Mouse (Mus musculus): Measurements from ENCODE around the gene Adk. TPM values are rescaled to one million over a fixed set of nuclear protein-coding genes. Genes with fewer than 3 reads are reported as not detected.
"Not testable (repeated sequence)": the region's sequence is repeated elsewhere in the genome, so short reads cannot be mapped to it uniquely, and the experiment has no call there.

The Adk gene
- polyA plus RNA-seq, 1 experiment from 2014 or later = 240 TPM

GRCm38 (mm10) chr14:21463117-21463712 lies 410.8 kb downstream of the Adk start:
- no peaks in the 10 kb centered on the region for H3K9me3 ChIP-seq (ENCODE audit: control insufficient read depth)
- H3K4me1 ChIP-seq (replicated peaks; ENCODE audit: control insufficient read depth, insufficient read depth, low read length) = no peaks in the 10 kb centered on the region
- H3K27me3 ChIP-seq (replicated peaks; ENCODE audit: control insufficient read depth, insufficient read depth, low read length) = no peaks in the 10 kb centered on the region
- H3K27ac ChIP-seq (ENCODE audit: low read depth, low read length) = no peak overlapping the region
- H3K4me2 ChIP-seq (replicated peaks; ENCODE audit: low read depth) = no peak overlapping the region
- no peak overlapping the region for H3K4me3 ChIP-seq (ENCODE audit: low read depth, low read length)
- TF ChIP-seq CTCF (IDR thresholded peaks at IDR 0.05; ENCODE audit: low read depth) = no peak
- no peak overlapping the region for H3K9ac ChIP-seq (ENCODE audit: low read depth, low read length)
- H3K36me3 ChIP-seq (ENCODE audit: control insufficient read depth, insufficient read depth) = no peaks in the 10 kb centered on the region
- ATAC-seq = no peak
- 77% methylated on average over 9 of the region's 9 CpGs for WGBS

GRCm38 (mm10) chr14:21470386-21470785 lies 418.0 kb downstream of the Adk start:
- no peak overlapping the region for H3K27ac ChIP-seq (ENCODE audit: low read depth, low read length)
- 86% methylated on average over 5 of the region's 5 CpGs for WGBS
- no peaks in the 10 kb centered on the region for H3K36me3 ChIP-seq (ENCODE audit: control insufficient read depth, insufficient read depth)
- H3K9ac ChIP-seq (ENCODE audit: low read depth, low read length) = no peak overlapping the region
- no peak for ATAC-seq
- no peaks in the 10 kb centered on the region for H3K9me3 ChIP-seq (ENCODE audit: control insufficient read depth)
- no peak overlapping the region for H3K4me3 ChIP-seq (ENCODE audit: low read depth, low read length)
- H3K4me1 ChIP-seq (replicated peaks; ENCODE audit: control insufficient read depth, insufficient read depth, low read length) = no peaks in the 10 kb centered on the region
- H3K4me2 ChIP-seq (replicated peaks; ENCODE audit: low read depth) = no peak overlapping the region
- no peak for TF ChIP-seq CTCF (IDR thresholded peaks at IDR 0.05; ENCODE audit: low read depth)
- H3K27me3 ChIP-seq (replicated peaks; ENCODE audit: control insufficient read depth, insufficient read depth, low read length) = no peaks in the 10 kb centered on the region

- ATAC-seq = no peak
- H3K4me3 ChIP-seq (ENCODE audit: low read depth, low read length) = no peak overlapping the region
- H3K9me3 ChIP-seq (ENCODE audit: control insufficient read depth) = no peaks in the 10 kb centered on the region
- no peak overlapping the region for H3K27ac ChIP-seq (ENCODE audit: low read depth, low read length)
- no peaks in the 10 kb centered on the region for H3K4me1 ChIP-seq (replicated peaks; ENCODE audit: control insufficient read depth, insufficient read depth, low read length)
- no peak overlapping the region for H3K4me2 ChIP-seq (replicated peaks; ENCODE audit: low read depth)
- H3K27me3 ChIP-seq (replicated peaks; ENCODE audit: control insufficient read depth, insufficient read depth, low read length) = no peaks in the 10 kb centered on the region
- no peak for TF ChIP-seq CTCF (IDR thresholded peaks at IDR 0.05; ENCODE audit: low read depth)
- WGBS = 90% methylated on average over 2 of the region's 2 CpGs
- H3K36me3 ChIP-seq (ENCODE audit: control insufficient read depth, insufficient read depth) = no peaks in the 10 kb centered on the region
- H3K9ac ChIP-seq (ENCODE audit: low read depth, low read length) = no peak overlapping the region
These were observed 419.6 kb downstream of the Adk start for GRCm38 (mm10) chr14:21471975-21472374.

GRCm38 (mm10) chr14:21474593-21475132 lies 422.3 kb downstream of the Adk start:
- not testable (repeated sequence) for H3K9me3 ChIP-seq (ENCODE audit: control insufficient read depth); H3K36me3 ChIP-seq (ENCODE audit: control insufficient read depth, insufficient read depth); H3K4me2 ChIP-seq (replicated peaks; ENCODE audit: low read depth); ATAC-seq; H3K9ac ChIP-seq (ENCODE audit: low read depth, low read length); H3K4me3 ChIP-seq (ENCODE audit: low read depth, low read length); H3K4me1 ChIP-seq (replicated peaks; ENCODE audit: control insufficient read depth, insufficient read depth, low read length); H3K27ac ChIP-seq (ENCODE audit: low read depth, low read length); H3K27me3 ChIP-seq (replicated peaks; ENCODE audit: control insufficient read depth, insufficient read depth, low read length)
- WGBS = 93% methylated on average over 4 of the region's 4 CpGs

- Histone ChIP-seq H3K4me3 (ENCODE audit: low read depth, low read length) (no peak overlapping the region), H3K9me3 (ENCODE audit: control insufficient read depth) (no peaks in the 10 kb centered on the region), H3K4me1 (replicated peaks; ENCODE audit: control insufficient read depth, insufficient read depth, low read length) (no peaks in the 10 kb centered on the region), H3K4me2 (replicated peaks; ENCODE audit: low read depth) (no peak overlapping the region), H3K36me3 (ENCODE audit: control insufficient read depth, insufficient read depth) (no peaks in the 10 kb centered on the region), H3K27ac (ENCODE audit: low read depth, low read length) (no peak overlapping the region), H3K9ac (ENCODE audit: low read depth, low read length) (no peak overlapping the region), H3K27me3 (replicated peaks; ENCODE audit: control insufficient read depth, insufficient read depth, low read length) (no peaks in the 10 kb centered on the region)
- TF ChIP-seq CTCF (IDR thresholded peaks at IDR 0.05; ENCODE audit: low read depth) = no peak
- ATAC-seq = no peak
- 91% methylated on average over 2 of the region's 2 CpGs for WGBS
These were observed 424.8 kb downstream of the Adk start for GRCm38 (mm10) chr14:21477181-21477580.

GRCm38 (mm10) chr14:21479566-21479965 lies 427.2 kb downstream of the Adk start:
- no peaks in the 10 kb centered on the region for H3K36me3 ChIP-seq (ENCODE audit: control insufficient read depth, insufficient read depth)
- no peak overlapping the region for H3K27ac ChIP-seq (ENCODE audit: low read depth, low read length)
- H3K4me3 ChIP-seq (ENCODE audit: low read depth, low read length) = no peak overlapping the region
- WGBS = 94% methylated on average over 8 of the region's 8 CpGs
- no peak overlapping the region for H3K4me2 ChIP-seq (replicated peaks; ENCODE audit: low read depth)
- no peak for ATAC-seq
- H3K9ac ChIP-seq (ENCODE audit: low read depth, low read length) = no peak overlapping the region
- H3K27me3 ChIP-seq (replicated peaks; ENCODE audit: control insufficient read depth, insufficient read depth, low read length) = no peaks in the 10 kb centered on the region
- H3K4me1 ChIP-seq (replicated peaks; ENCODE audit: control insufficient read depth, insufficient read depth, low read length) = no peaks in the 10 kb centered on the region
- H3K9me3 ChIP-seq (ENCODE audit: control insufficient read depth) = no peaks in the 10 kb centered on the region
- 0 out of 2 replicates have a peak, but pooled peaks have one; percentile 8 for TF ChIP-seq CTCF (IDR thresholded peaks at IDR 0.05; ENCODE audit: low read depth)

Measured in intestine, postnatal 0 days (tissue).